Mouse (Mus musculus) left cerebral cortex, postnatal 25 days (tissue): ENCODE measurements around the gene Vmn1r202. TPM values are rescaled to one million over a fixed set of nuclear protein-coding genes. Genes with fewer than 3 reads are reported as not detected.
"Not testable (repeated sequence)": the region's sequence is repeated elsewhere in the genome, so short reads cannot be mapped to it uniquely, and the experiment has no call there.

ENCODE experiments used
- DNase-seq, 2 experiments: peaks; one replicate each; pipeline ENCODE4 v3.0.0; 2022; ENCODE audit warnings: low spot score in 2 of 2, mixed read lengths in 1 of 2
- intact Hi-C: fragments of 180-260 bp; cut with DNase I; formaldehyde crosslinking; loops from one replicate; pipeline ENCODE4 v1.15.1; 2025
- total RNA-seq, 2 experiments: library from RNA; stranded (reverse); gene quantifications; 2 replicates each; pipeline ENCODE4 v1.2.3; 2021

Vmn1r202 gene
- total RNA-seq, result under 1 TPM in 1 of 2 experiments, not detected in 1; 0.09 TPM

GRCm38 (mm10) chr13:22505281-22505680 lies at the start of gene Vmn1r202:
Gene Vmn1r202 (minus strand): TSS chr13:22505381.
- no peak for DNase-seq
- intact Hi-C loops, result no loop called here

GRCm38 (mm10) chr13:22552898-22553297 lies 47.7 kb upstream of the Vmn1r202 start, which contains the start of gene Vmn1r204:
Gene Vmn1r204 (plus strand): TSS chr13:22553198.
- intact Hi-C loops, DNase-seq: not testable (repeated sequence)

DNA sequence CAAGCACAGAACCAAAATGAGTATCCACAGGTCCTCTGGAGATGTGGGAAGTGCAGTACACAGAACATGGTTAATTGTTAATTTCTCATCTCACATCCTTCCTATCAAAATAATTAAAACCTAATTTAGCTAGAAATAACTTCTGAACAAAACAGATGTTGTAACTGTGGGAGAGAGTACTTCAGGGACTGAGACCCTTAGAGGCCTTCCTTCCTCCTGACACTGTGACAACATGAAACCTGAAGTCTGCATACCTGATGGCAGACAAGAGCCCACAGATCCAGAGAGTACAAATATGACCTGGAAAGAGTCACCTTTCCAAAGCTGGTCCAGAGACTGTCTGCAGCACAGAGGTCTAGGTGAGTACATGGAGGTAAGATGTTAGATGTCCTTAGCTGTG lies 12.6 kb upstream of the Vmn1r202 start, which contains the start of gene Vmn1r203:
Vmn1r203 (plus strand) TSS at position 301 of the 400 bp plus-strand sequence.
- DNase-seq, result no peak
- intact Hi-C loops, result no loop called here

- intact Hi-C loops, result no loop called here
- DNase-seq, result no peak
Measured at GRCm38 (mm10) chr13:22502431-22502830, 2.8 kb downstream of the Vmn1r202 start.

- intact Hi-C loops, result no loop called here
- DNase-seq, result no peak
Measured at GRCm38 (mm10) chr13:22471623-22472022, 33.6 kb downstream of the Vmn1r202 start, which contains the start of gene Vmn1r201. Gene Vmn1r201 (plus strand): TSS chr13:22471923.

GRCm38 (mm10) chr13:22455145-22455544 lies 50.0 kb downstream of the Vmn1r202 start:
- intact Hi-C loops, result no loop called here
- no peak for DNase-seq

Other genes with a start within 250 kb of the Vmn1r202 start
- gene Vmn1r195, start 234.9 kb downstream of the Vmn1r202 start, total RNA-seq, result not detected
- gene Vmn1r196, start 215.5 kb downstream of the Vmn1r202 start, total RNA-seq, result not detected
- not detected for gene Vmn1r197, start 180.8 kb downstream of the Vmn1r202 start, total RNA-seq
- not detected for gene Vmn1r198, start 155.0 kb downstream of the Vmn1r202 start, total RNA-seq
- gene Vmn1r199, start 125.6 kb downstream of the Vmn1r202 start, total RNA-seq, result not detected
- not detected for gene Vmn1r200, start 115.0 kb downstream of the Vmn1r202 start, total RNA-seq
- gene Vmn1r201, start 33.5 kb downstream of the Vmn1r202 start, total RNA-seq, result not detected
- gene Vmn1r203, start 12.7 kb upstream of the Vmn1r202 start, total RNA-seq, result not detected
- not detected for gene Vmn1r204, start 47.8 kb upstream of the Vmn1r202 start, total RNA-seq
- gene Vmn1r205, start 87.6 kb upstream of the Vmn1r202 start, total RNA-seq, result not detected
- gene Vmn1r206, start 118.9 kb upstream of the Vmn1r202 start, total RNA-seq, result under 1 TPM in 1 of 2 experiments, not detected in 1; 0.32 TPM
- under 1 TPM; 0.07 to 0.11 TPM for gene Vmn1r207-ps, start 224.2 kb upstream of the Vmn1r202 start, total RNA-seq